Mouse (Mus musculus): ENCODE measurements at regions not wholly inside any gene's neighbourhood (a gene's known extent, or its start where the extent isn't known, plus 50 kb on each side); places are given as distances from the start of the nearest gene placed in this dataset.

DNA sequence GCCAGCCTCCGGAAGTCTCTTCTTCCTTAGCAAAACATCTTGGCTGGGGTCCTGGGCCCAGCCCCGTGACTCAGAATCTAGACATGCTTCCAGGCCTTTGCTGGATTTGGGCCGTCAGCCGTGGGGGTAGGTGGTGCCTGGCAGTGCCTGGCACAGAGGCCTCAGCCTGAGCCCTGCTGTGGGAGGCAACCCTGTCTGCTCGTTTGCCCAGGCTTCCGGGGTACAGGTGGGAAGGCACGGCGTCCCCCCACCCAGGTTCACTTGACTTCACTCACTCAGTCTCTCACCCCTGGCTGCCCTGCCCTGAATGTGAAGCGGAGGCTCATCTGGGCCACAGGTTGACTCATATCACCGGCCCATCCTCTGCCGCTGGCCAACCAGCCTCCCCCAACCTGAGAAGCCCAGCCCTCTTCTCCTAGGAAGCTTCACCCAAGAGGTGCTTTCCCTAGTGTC is 99.9 kb upstream of the Tmem189 start:
- no peak overlapping the region for H3K9ac ChIP-seq (ENCODE audit: low read length)
- H3K27me3 ChIP-seq (ENCODE audit: control insufficient read depth, insufficient read depth, low read length): no peaks in the 10 kb centered on the region
- H3K9me3 ChIP-seq (ENCODE audit: control insufficient read depth, low read length): no peaks in the 10 kb centered on the region
- 0 out of 2 replicates have a peak, but pooled peaks cover 3% of the 10 kb centered on the region for H3K4me1 ChIP-seq (ENCODE audit: control insufficient read depth, insufficient read depth, low read length)
- H3K27ac ChIP-seq (replicated peaks; ENCODE audit: low read depth, low read length): no peak overlapping the region
- no peak overlapping the region for H3K4me3 ChIP-seq (ENCODE audit: low read depth, low read length)
- WGBS: 88% methylated on average over 11 of the region's 11 CpGs
- no peak overlapping the region for H3K4me2 ChIP-seq (ENCODE audit: low read depth, severe bottlenecking)
- no peaks in the 10 kb centered on the region for H3K36me3 ChIP-seq (ENCODE audit: control insufficient read depth, insufficient read depth, low read length)
- DNase-seq (ENCODE audit: low spot score) (no peak), ATAC-seq (ENCODE audit: insufficient number of reproducible peaks, low FRiP score, low TSS enrichment, low read depth) (no peak)

DNA sequence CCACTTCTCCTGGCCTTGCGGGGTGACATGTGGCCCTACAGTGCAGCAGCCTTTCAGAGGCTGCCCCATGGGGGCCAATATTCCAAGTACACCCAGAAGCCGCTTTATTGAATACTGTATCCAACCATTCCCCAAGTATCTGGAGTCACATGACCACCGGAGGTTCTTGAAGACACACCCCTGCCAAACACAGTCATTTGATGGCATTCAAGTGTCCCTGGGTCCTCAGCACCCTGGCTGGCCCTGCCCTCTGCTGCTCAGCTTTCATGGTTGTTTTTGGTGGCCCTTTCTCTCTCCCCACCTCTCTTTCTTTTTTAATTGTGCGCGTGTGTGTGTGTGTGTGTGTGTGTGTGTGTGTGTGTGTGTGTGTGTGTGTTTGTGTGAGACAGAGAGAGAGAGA is 97.3 kb upstream of the Tmem189 start:
- WGBS: 94% methylated on average over 3 of the region's 5 CpGs
- Histone ChIP-seq H3K4me2 (ENCODE audit: low read depth, severe bottlenecking) (no peak overlapping the region), H3K27ac (replicated peaks; ENCODE audit: low read depth, low read length) (no peak overlapping the region), H3K4me1 (ENCODE audit: control insufficient read depth, insufficient read depth, low read length) (peaks cover 4% of the 10 kb centered on the region), H3K9me3 (ENCODE audit: control insufficient read depth, low read length) (no peaks in the 10 kb centered on the region), H3K36me3 (ENCODE audit: control insufficient read depth, insufficient read depth, low read length) (no peaks in the 10 kb centered on the region), H3K27me3 (ENCODE audit: control insufficient read depth, insufficient read depth, low read length) (no peaks in the 10 kb centered on the region), H3K9ac (ENCODE audit: low read length) (no peak overlapping the region), H3K4me3 (ENCODE audit: low read depth, low read length) (no peak overlapping the region)
- DNase-seq (ENCODE audit: low spot score) (no peak), ATAC-seq (ENCODE audit: insufficient number of reproducible peaks, low FRiP score, low TSS enrichment, low read depth) (no peak)

DNA sequence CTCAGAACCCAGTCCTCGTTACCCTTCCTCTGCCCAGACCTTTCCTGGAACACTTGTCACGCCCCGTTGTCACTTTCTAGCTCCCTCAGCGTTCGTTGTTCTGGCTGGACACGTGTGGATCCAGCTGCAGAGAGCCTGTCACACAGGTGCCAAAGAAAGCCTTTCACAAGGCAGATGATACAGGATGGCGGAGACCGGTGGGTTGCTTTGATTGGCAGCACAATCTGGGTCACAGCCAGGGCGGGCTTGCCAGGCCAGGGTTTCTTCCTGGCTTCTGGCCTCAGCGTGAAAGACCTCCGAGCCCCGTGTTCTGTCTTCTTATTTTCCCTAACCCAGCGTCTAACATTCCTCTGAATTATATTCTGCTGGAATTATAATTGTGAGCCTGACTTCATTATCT is 94.7 kb upstream of the Tmem189 start:
- Histone ChIP-seq H3K4me2 (ENCODE audit: low read depth, severe bottlenecking) (no peak overlapping the region), H3K9me3 (ENCODE audit: control insufficient read depth, low read length) (no peaks in the 10 kb centered on the region), H3K9ac (ENCODE audit: low read length) (no peak overlapping the region), H3K4me1 (ENCODE audit: control insufficient read depth, insufficient read depth, low read length) (peaks cover 4% of the 10 kb centered on the region), H3K36me3 (ENCODE audit: control insufficient read depth, insufficient read depth, low read length) (no peaks in the 10 kb centered on the region), H3K4me3 (ENCODE audit: low read depth, low read length) (no peak overlapping the region), H3K27ac (replicated peaks; ENCODE audit: low read depth, low read length) (no peak overlapping the region), H3K27me3 (ENCODE audit: control insufficient read depth, insufficient read depth, low read length) (no peaks in the 10 kb centered on the region)
- WGBS: 92% methylated on average over 13 of the region's 13 CpGs
- DNase-seq (ENCODE audit: low spot score) (no peak), ATAC-seq (ENCODE audit: insufficient number of reproducible peaks, low FRiP score, low TSS enrichment, low read depth) (no peak)

DNA sequence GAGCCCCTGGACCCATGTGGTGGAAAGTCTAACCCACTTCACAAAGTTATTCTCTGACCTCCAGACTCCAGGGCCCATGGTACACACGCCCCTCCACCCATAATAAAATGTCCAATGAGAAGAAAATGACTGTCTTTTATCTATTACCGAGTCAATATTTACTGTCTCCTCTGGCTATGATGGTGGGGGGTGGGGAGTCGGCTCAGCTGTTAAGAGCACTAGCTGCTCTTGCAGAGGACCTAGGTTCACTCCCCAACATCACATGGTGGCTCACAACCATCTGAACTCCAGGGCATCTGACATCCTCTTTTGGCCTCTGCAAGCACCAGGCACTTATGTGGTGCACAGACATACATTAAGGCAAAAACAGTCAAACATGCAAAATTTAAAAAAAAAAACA is 93.8 kb upstream of the Tmem189 start:
- Histone ChIP-seq H3K9ac (ENCODE audit: low read length) (no peak overlapping the region), H3K4me1 (ENCODE audit: control insufficient read depth, insufficient read depth, low read length) (peaks cover 8% of the 10 kb centered on the region), H3K4me2 (ENCODE audit: low read depth, severe bottlenecking) (no peak overlapping the region), H3K4me3 (ENCODE audit: low read depth, low read length) (no peak overlapping the region), H3K27ac (replicated peaks; ENCODE audit: low read depth, low read length) (no peak overlapping the region), H3K9me3 (ENCODE audit: control insufficient read depth, low read length) (no peaks in the 10 kb centered on the region), H3K36me3 (ENCODE audit: control insufficient read depth, insufficient read depth, low read length) (no peaks in the 10 kb centered on the region), H3K27me3 (ENCODE audit: control insufficient read depth, insufficient read depth, low read length) (no peaks in the 10 kb centered on the region)
- no peak for ATAC-seq (ENCODE audit: insufficient number of reproducible peaks, low FRiP score, low TSS enrichment, low read depth)
- 68% methylated on average over 3 of the region's 3 CpGs for WGBS
- no peak for DNase-seq (ENCODE audit: low spot score)

DNA sequence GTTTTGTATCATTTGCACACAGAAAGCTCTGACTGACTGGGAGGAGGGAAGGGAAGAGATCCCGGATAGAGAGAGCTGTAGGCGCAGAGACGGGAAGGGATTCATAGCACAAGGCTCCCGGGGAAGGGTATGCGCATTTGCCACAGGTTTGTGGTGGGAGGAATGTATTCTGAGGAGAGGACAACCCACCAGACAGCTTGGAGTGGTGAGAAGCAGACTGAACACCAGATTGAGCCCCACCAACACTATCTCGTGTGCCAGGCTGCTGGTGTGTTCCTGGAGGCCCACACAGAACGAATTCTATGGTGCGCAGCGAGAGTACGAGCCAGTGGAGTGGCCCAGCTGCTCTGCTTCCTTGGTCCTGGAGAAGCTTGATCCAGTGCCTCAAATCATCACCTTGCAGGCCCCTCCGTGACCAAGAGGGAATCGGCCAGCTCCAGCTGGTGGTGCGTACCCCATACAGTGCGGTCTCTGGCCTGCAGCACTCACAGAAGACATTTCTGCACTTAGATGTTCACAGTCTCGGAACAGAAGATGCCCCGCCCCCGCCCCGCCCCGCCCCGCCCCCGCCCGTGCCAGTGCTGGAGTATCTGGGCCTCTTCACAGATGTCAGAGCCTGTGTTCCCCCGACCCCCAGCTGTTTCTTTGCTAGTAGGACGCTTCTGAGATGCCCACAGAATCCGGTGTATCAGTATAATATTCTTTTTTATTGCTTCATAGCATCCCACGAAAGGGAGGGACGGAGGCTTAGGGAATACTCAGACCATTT is 92.8 kb upstream of the Tmem189 start:
- ATAC-seq (ENCODE audit: insufficient number of reproducible peaks, low FRiP score, low TSS enrichment, low read depth): no peak
- no peaks in the 10 kb centered on the region for H3K9me3 ChIP-seq (ENCODE audit: control insufficient read depth, low read length)
- no peak for DNase-seq (ENCODE audit: low spot score)
- WGBS: 30% methylated on average over 27 of the region's 27 CpGs
- no peak overlapping the region for H3K9ac ChIP-seq (ENCODE audit: low read length)
- no peaks in the 10 kb centered on the region for H3K36me3 ChIP-seq (ENCODE audit: control insufficient read depth, insufficient read depth, low read length)
- no peaks in the 10 kb centered on the region for H3K27me3 ChIP-seq (ENCODE audit: control insufficient read depth, insufficient read depth, low read length)
- H3K4me2 ChIP-seq (ENCODE audit: low read depth, severe bottlenecking): peak overlapping the region; percentile 3; the same call in 1 of the 2 replicates
- no peak overlapping the region for H3K27ac ChIP-seq (replicated peaks; ENCODE audit: low read depth, low read length)
- H3K4me3 ChIP-seq (ENCODE audit: low read depth, low read length): no peak overlapping the region
- H3K4me1 ChIP-seq (ENCODE audit: control insufficient read depth, insufficient read depth, low read length): peaks cover 18% of the 10 kb centered on the region

DNA sequence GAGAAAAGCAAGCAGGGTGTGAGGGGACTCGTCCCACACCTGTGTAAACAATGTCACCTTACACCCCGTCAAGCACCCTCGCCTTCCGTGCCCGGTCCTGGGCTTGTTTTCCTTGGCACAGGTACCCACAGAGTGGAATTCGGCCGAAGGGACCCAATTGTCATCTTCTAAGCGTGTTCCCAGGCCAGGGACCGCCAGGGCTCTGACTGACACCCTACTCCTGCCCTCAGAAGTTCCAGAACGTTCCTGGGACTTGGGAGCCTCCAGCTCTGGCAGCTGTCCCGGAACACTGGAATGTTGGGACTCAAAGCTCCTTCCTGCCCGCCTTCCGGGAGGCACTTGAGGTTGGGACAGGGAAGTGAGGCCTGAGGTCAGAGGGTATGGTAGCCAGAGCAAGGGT is 91.9 kb upstream of the Tmem189 start:
- Histone ChIP-seq H3K4me1 (ENCODE audit: control insufficient read depth, insufficient read depth, low read length) (peaks cover 21% of the 10 kb centered on the region), H3K9me3 (ENCODE audit: control insufficient read depth, low read length) (no peaks in the 10 kb centered on the region), H3K4me3 (ENCODE audit: low read depth, low read length) (no peak overlapping the region), H3K9ac (ENCODE audit: low read length) (no peak overlapping the region), H3K27me3 (ENCODE audit: control insufficient read depth, insufficient read depth, low read length) (no peaks in the 10 kb centered on the region), H3K4me2 (ENCODE audit: low read depth, severe bottlenecking) (no peak overlapping the region), H3K36me3 (ENCODE audit: control insufficient read depth, insufficient read depth, low read length) (no peaks in the 10 kb centered on the region), H3K27ac (replicated peaks; ENCODE audit: low read depth, low read length) (no peak overlapping the region)
- ATAC-seq (ENCODE audit: insufficient number of reproducible peaks, low FRiP score, low TSS enrichment, low read depth): no peak
- 84% methylated on average over 13 of the region's 13 CpGs for WGBS
- no peak for DNase-seq (ENCODE audit: low spot score)

DNA sequence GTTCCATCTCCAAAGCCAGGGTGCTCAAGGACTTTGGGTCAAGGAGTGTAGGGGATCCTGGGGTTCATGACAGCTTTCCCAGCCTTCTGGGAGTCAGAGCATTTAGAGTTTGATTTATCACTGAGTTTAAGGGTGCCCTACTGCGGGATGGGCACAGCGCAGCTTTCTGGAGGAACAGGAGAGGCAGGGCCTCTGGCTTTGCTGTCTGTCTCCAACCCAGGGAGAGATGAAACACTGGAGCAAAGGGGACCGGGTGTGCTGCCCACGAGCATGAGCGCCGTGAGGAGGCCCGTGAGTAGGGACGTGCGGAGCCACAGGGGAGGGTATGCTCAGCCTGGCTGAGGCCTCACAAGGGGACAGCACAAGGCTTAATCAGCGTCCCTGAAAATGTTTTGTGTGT is 89.1 kb upstream of the Tmem189 start:
- no peak overlapping the region; the same call in none of the 2 replicates for H3K9ac ChIP-seq (ENCODE audit: low read length)

DNA sequence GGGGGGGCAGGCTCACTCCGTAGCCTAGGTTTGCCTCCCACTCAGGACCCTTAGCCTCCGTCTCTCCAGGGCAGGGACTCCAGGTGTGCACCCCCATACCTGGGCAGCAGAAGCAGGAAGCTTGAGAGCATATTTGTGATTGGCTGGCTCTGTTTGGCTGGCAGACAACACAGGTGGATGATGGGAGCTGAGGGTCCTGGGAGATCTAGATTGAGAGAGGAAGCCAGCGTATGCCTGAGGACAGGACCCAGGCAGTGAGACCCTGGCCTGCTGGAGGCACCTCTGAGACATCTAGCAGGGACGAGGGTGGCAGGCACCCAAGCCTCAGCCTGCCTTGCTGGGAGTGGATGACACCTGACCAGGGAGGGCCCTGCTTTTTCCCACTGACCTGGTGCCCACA is 88.6 kb upstream of the Tmem189 start:
- Histone ChIP-seq H3K27ac (replicated peaks; ENCODE audit: low read depth, low read length) (no peak overlapping the region; the same call in 1 of the 2 replicates), H3K4me1 (ENCODE audit: control insufficient read depth, insufficient read depth, low read length) (peaks cover 31% of the 10 kb centered on the region), H3K9ac (ENCODE audit: low read length) (peak overlapping the region; percentile 81; the same call in 1 of the 2 replicates), H3K9me3 (ENCODE audit: control insufficient read depth, low read length) (no peaks in the 10 kb centered on the region), H3K27me3 (ENCODE audit: control insufficient read depth, insufficient read depth, low read length) (no peaks in the 10 kb centered on the region), H3K36me3 (ENCODE audit: control insufficient read depth, insufficient read depth, low read length) (no peaks in the 10 kb centered on the region), H3K4me2 (ENCODE audit: low read depth, severe bottlenecking) (peak overlapping the region; percentile 75), H3K4me3 (ENCODE audit: low read depth, low read length) (peak overlapping the region; percentile 59)
- no peak for DNase-seq (ENCODE audit: low spot score)
- 62% methylated on average over 4 of the region's 4 CpGs for WGBS
- ATAC-seq (ENCODE audit: insufficient number of reproducible peaks, low FRiP score, low TSS enrichment, low read depth): no peak

More for the DNA sequence above, 89.1 kb upstream of the Tmem189 start:
- WGBS: 66% methylated on average over 10 of the region's 10 CpGs
- H3K4me1 ChIP-seq (ENCODE audit: control insufficient read depth, insufficient read depth, low read length): peaks cover 31% of the 10 kb centered on the region
- no peak overlapping the region for H3K4me3 ChIP-seq (ENCODE audit: low read depth, low read length)
- no peaks in the 10 kb centered on the region for H3K36me3 ChIP-seq (ENCODE audit: control insufficient read depth, insufficient read depth, low read length)
- H3K27me3 ChIP-seq (ENCODE audit: control insufficient read depth, insufficient read depth, low read length): no peaks in the 10 kb centered on the region
- H3K27ac ChIP-seq (replicated peaks; ENCODE audit: low read depth, low read length): no peak overlapping the region; the same call in 1 of the 2 replicates
- H3K9me3 ChIP-seq (ENCODE audit: control insufficient read depth, low read length): no peaks in the 10 kb centered on the region
- no peak overlapping the region for H3K4me2 ChIP-seq (ENCODE audit: low read depth, severe bottlenecking)
- no peak for ATAC-seq (ENCODE audit: insufficient number of reproducible peaks, low FRiP score, low TSS enrichment, low read depth)
- no peak for DNase-seq (ENCODE audit: low spot score)
